Mouse (Mus musculus) heart, embryonic 14.5 days (tissue): ENCODE measurements at regions not wholly inside any gene's neighbourhood (a gene's known extent, or its start where the extent isn't known, plus 50 kb on each side); places are given as distances from the start of the nearest gene placed in this dataset.
"Not testable (repeated sequence)": the region's sequence is repeated elsewhere in the genome, so short reads cannot be mapped to it uniquely, and the experiment has no call there.

Experiments used
- ATAC-seq: fragments of 200-750 bp; cut with Nextera tagmentation; 2 replicates; pipeline ENCODE4 v1.8.0; 2017; ENCODE audit warnings: low read depth, moderate TSS enrichment; ENCODE audit not compliant: insufficient number of reproducible peaks, insufficient read depth, low FRiP score
- H3K27ac ChIP-seq, 2 experiments: fragments of 200-500 bp in 1 of 2; fragments of 300-500 bp in 1 of 2; sonication (generic) in 1 of 2; replicated peaks in 1 of 2; 2 replicates each; pipeline ENCODE4 v1.5.1; 2012 to 2014; ENCODE audit warnings: low read depth in 2 of 2, low read length in 2 of 2, control low read depth in 1 of 2, mild to moderate bottlenecking in 1 of 2, mixed read lengths in 1 of 2; ENCODE audit not compliant: control insufficient read depth in 1 of 2, insufficient read depth in 1 of 2
- H3K27me3 ChIP-seq: fragments of 300-500 bp; sonication (generic); 2 replicates; pipeline ENCODE4 v1.6.1; 2014; ENCODE audit warnings: mild to moderate bottlenecking, low read length, control low read depth; ENCODE audit not compliant: control insufficient read depth, insufficient read depth
- H3K36me3 ChIP-seq: fragments of 300-500 bp; sonication (generic); 2 replicates; pipeline ENCODE4 v1.6.1; 2014; ENCODE audit warnings: mild to moderate bottlenecking, control low read depth, low read length, mixed read lengths; ENCODE audit not compliant: control insufficient read depth, insufficient read depth
- H3K4me1 ChIP-seq, 2 experiments: fragments of 200-500 bp in 1 of 2; fragments of 300-500 bp in 1 of 2; sonication (generic) in 1 of 2; 2 replicates each; pipeline ENCODE4 v1.6.1; 2012 to 2014; ENCODE audit warnings: low read length in 2 of 2, control low read depth in 1 of 2, mixed read lengths in 1 of 2; ENCODE audit not compliant: control insufficient read depth in 2 of 2, insufficient read depth in 2 of 2
- H3K4me2 ChIP-seq: fragments of 300-500 bp; sonication (generic); 2 replicates; pipeline ENCODE4 v1.6.1; 2014; ENCODE audit warnings: mild to moderate bottlenecking, low read length
- H3K4me3 ChIP-seq, 2 experiments: fragments of 200-500 bp in 1 of 2; fragments of 300-500 bp in 1 of 2; sonication (generic) in 1 of 2; 2 replicates each; pipeline ENCODE4 v1.5.1; 2012 to 2014; ENCODE audit warnings: low read length in 2 of 2, mild to moderate bottlenecking in 2 of 2, control low read depth in 1 of 2, low read depth in 1 of 2, moderate library complexity in 1 of 2; ENCODE audit not compliant: control insufficient read depth in 1 of 2, insufficient read depth in 1 of 2
- H3K9ac ChIP-seq: fragments of 300-500 bp; sonication (generic); 2 replicates; pipeline ENCODE4 v1.6.1; 2014; ENCODE audit warnings: mild to moderate bottlenecking, low read length
- H3K9me3 ChIP-seq: fragments of 300-500 bp; sonication (generic); 2 replicates; pipeline ENCODE4 v1.6.1; 2016; ENCODE audit warnings: low read length, control low read depth; ENCODE audit not compliant: control insufficient read depth
- whole genome bisulfite sequencing: fragments of 180-500 bp; shearing (Covaris S2); extraction: QIAGEN DNeasy Blood & Tissue Kit; methylation state at CpG from one replicate; pipeline ENCODE4 v1.1.7; 2014; 5-methylcytosine and 5-hydroxymethylcytosine counted together

DNA sequence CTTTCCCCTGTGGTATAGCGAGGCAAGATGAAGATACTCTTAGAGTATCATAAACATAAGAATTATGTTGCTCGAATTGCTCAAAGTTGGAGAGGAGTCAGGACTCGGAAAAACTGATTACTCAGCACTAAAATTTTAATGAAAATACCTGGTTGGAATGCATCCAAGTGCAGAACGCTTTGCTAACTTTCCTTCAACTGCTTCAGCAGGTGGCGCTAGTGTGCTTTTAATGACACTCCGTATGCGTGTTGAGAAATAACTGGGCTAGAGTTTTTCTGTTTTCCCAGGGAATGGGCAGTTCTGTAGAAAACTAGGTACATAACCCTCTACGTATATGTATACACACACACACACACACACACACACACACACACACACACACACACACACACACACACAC is 221.0 kb downstream of the Grxcr1 start:
- no peaks in the 10 kb centered on the region for H3K4me1 ChIP-seq
- no peak for ATAC-seq
- no peak overlapping the region for H3K4me3 ChIP-seq
- WGBS = 15% methylated on average over 8 of the region's 8 CpGs
- no peak overlapping the region for H3K4me2 ChIP-seq
- no peak overlapping the region for H3K9ac ChIP-seq
- no peaks in the 10 kb centered on the region for H3K9me3 ChIP-seq
- H3K27me3 ChIP-seq = no peaks in the 10 kb centered on the region
- no peaks in the 10 kb centered on the region for H3K36me3 ChIP-seq
- no peak overlapping the region for H3K27ac ChIP-seq

DNA sequence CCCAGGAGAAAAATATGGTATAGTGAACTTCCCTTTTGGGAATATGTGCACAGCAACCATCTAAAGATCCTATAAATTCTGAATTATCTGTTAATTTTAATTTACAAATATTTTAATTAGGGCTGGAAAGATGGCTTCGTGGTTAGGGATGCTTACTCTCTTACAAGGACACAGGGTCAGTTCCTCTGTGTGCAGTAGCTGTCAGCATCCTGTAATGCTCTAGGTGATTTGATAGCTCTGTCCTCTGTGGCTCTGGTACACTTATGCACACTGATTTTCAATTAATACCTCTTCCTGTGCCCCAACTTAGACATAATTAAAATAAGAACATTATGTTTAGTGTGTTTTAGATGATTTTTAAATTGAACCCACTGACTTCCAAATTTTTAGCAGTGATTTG is 221.8 kb downstream of the Grxcr1 start:
- no peaks in the 10 kb centered on the region for H3K9me3 ChIP-seq
- no peaks in the 10 kb centered on the region for H3K4me1 ChIP-seq
- H3K4me3 ChIP-seq = no peak overlapping the region
- no peak overlapping the region for H3K9ac ChIP-seq
- ATAC-seq = no peak
- no peaks in the 10 kb centered on the region for H3K27me3 ChIP-seq
- no peak overlapping the region for H3K27ac ChIP-seq
- H3K4me2 ChIP-seq = no peak overlapping the region
- WGBS = 47% methylated on average over 1 of the region's 1 CpGs
- no peaks in the 10 kb centered on the region for H3K36me3 ChIP-seq

DNA sequence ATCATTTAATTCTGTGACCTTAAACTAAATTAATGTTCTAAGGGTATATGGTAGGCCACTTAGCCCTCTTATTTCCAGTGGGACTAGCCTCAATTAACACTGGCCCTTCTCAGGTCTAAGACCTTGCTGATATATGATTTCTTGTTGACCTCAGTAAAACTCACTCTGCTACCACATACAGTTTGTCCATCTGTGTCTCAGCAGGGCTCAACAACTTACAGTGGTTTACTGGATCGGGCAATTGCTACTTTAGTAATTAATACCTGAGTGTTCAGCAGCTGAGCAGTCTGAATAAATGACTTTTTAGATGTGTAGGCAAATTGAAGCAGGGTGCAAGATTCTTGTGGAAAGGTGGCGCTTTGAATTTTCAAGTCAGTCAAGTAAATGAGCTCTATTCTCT is 222.5 kb downstream of the Grxcr1 start:
- no peaks in the 10 kb centered on the region for H3K4me1 ChIP-seq
- ATAC-seq = no peak
- no peak overlapping the region for H3K27ac ChIP-seq
- no peaks in the 10 kb centered on the region for H3K27me3 ChIP-seq
- no peak overlapping the region for H3K4me2 ChIP-seq
- no peaks in the 10 kb centered on the region for H3K9me3 ChIP-seq
- H3K9ac ChIP-seq = no peak overlapping the region
- WGBS = 69% methylated on average over 2 of the region's 2 CpGs
- no peaks in the 10 kb centered on the region for H3K36me3 ChIP-seq
- H3K4me3 ChIP-seq = no peak overlapping the region

DNA sequence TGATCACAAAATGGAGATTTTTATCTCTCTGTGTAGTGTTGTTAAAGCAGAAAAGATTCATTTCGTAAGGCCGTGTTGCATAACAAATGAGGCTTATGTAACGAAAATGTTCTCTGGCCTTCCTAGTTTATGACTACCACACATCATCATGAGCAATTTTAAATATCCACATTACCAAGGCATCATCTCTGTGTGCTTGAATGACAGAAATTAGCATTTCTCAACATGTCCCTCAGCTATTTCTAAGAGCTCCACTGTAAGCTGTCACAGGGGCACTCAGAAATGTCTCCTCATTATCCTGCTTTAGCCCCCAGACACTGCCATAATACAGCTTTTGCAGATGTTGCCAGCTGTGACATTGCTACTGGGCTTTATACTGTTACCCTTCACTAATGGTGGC is 232.6 kb downstream of the Grxcr1 start:
- Histone ChIP-seq H3K9me3 (no peaks in the 10 kb centered on the region), H3K9ac (no peak overlapping the region), H3K27ac (no peak overlapping the region), H3K36me3 (no peaks in the 10 kb centered on the region), H3K4me1 (no peaks in the 10 kb centered on the region), H3K4me3 (no peak overlapping the region), H3K27me3 (no peaks in the 10 kb centered on the region), H3K4me2 (no peak overlapping the region)
- 93% methylated on average over 3 of the region's 3 CpGs for WGBS
- no peak for ATAC-seq

DNA sequence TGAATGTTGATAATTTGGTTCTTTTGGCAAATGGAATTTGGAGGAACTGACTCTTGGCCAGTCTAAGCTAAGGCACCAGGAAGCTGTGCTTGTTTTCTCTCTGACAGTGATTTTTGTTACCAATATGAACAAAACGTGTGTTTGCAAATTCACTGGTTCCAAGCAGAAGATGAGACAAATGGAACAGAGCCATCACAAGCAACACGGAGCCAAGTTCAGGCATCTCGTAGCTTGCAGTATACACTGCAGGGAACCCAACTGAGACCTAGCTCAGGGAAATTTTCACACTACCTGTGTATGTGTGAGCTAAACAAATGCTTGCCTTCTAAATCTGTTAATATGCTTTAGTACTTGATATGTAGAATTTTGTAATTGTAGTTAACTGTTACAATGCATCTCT is 242.6 kb downstream of the Grxcr1 start:
- no peak overlapping the region for H3K4me3 ChIP-seq
- WGBS = 72% methylated on average over 3 of the region's 3 CpGs
- no peak for ATAC-seq
- H3K9me3 ChIP-seq = no peaks in the 10 kb centered on the region
- H3K27me3 ChIP-seq = no peaks in the 10 kb centered on the region
- H3K4me2 ChIP-seq = no peak overlapping the region
- H3K4me1 ChIP-seq = no peaks in the 10 kb centered on the region
- no peak overlapping the region for H3K27ac ChIP-seq
- no peaks in the 10 kb centered on the region for H3K36me3 ChIP-seq
- H3K9ac ChIP-seq = no peak overlapping the region

DNA sequence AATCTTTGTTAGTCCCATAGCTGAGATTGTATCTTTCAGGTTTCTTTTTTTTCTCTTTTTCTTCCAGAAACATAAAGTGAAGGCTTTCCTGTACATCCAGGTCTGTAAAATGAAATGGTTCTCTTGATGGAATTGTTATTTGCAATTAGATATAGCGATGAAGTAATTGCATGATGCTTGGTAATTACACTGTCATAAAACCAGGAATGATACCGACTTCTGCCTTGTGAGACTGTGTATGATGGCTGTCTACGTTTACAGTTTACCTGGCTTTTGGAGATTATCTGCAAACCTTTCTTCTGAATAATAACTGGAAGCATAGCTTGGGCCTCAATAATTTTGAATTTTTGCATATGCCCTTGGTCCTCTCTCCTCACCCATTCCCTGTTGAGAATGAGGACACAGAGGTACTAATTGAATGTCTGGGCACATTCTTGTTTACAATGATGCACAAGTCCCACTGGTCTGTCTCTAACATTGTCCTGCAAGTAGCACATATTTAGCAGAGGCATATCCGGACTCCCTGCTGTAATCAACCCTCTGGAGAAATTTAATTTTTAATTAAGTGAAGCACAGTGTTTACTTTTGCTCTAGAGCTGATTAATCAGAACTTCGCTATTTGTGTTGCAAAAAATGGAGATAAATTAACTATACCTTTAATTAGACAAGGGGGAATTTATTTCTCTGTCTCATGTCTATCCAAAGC is 244.1 kb downstream of the Grxcr1 start:
- Histone ChIP-seq H3K4me1 (no peaks in the 10 kb centered on the region), H3K27ac (no peak overlapping the region), H3K4me2 (no peak overlapping the region), H3K27me3 (no peaks in the 10 kb centered on the region), H3K36me3 (no peaks in the 10 kb centered on the region), H3K9me3 (no peaks in the 10 kb centered on the region), H3K9ac (no peak overlapping the region), H3K4me3 (no peak overlapping the region)
- no peak for ATAC-seq
- WGBS = 69% methylated on average over 5 of the region's 5 CpGs

DNA sequence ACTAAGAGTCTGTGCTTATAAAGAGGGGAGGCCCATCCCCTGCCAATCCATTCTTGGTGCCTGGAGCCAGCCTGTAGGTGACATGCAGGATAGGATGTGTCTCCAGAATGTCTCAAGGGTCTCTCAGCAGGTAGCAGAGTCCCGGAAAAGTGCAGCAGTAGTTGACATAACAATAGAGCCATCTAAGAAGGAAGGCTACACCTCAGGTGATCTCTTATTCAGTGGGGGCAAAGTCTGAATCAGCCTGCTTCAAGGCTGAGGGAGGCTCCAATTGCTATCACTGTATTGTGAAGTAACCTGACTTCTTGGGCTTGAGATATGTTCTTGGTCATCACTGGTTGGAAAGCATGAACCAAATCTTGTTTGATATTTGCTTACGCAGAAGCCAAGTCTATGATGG is 264.1 kb downstream of the Grxcr1 start:
- 74% methylated on average over 2 of the region's 2 CpGs for WGBS
- H3K4me3 ChIP-seq, H3K9ac ChIP-seq, H3K9me3 ChIP-seq, H3K36me3 ChIP-seq, H3K4me1 ChIP-seq, H3K4me2 ChIP-seq, ATAC-seq, H3K27ac ChIP-seq, H3K27me3 ChIP-seq: not testable (repeated sequence)

DNA sequence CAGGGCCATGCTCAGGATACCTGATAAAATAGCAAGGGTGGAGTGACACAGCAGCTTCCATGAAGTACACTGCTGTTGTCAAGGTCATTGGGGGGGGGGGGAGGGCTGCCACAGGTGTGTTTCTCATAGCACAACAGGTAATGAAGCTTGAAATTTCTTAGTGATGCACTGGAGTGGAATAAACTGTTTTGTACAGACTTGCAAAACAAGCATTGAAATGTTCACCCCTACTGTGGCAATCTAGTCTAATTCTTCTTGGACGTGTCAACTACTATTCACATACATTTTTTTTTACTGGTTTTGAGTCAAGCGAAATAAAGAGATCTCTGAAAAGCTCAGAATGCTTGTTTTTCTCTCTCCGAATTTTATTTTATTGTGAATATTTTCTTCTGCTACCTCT is 281.6 kb downstream of the Grxcr1 start:
- no peaks in the 10 kb centered on the region for H3K4me1 ChIP-seq
- 68% methylated on average over 3 of the region's 3 CpGs for WGBS
- H3K4me3 ChIP-seq = no peak overlapping the region
- no peaks in the 10 kb centered on the region for H3K27me3 ChIP-seq
- no peak overlapping the region for H3K9ac ChIP-seq
- H3K4me2 ChIP-seq = no peak overlapping the region
- no peaks in the 10 kb centered on the region for H3K9me3 ChIP-seq
- H3K36me3 ChIP-seq = no peaks in the 10 kb centered on the region
- no peak for ATAC-seq
- H3K27ac ChIP-seq = no peak overlapping the region
